Mouse (Mus musculus) urinary bladder, adult 18-20 months (tissue): ENCODE results near the gene Plekhd1.

Experiments used
- DNase-seq, 2 experiments: peaks; one replicate each; pipeline ENCODE4 v3.0.0; 2022; ENCODE audit warnings: low spot score in 2 of 2, mixed read lengths in 2 of 2

The Plekhd1 gene

DNA sequence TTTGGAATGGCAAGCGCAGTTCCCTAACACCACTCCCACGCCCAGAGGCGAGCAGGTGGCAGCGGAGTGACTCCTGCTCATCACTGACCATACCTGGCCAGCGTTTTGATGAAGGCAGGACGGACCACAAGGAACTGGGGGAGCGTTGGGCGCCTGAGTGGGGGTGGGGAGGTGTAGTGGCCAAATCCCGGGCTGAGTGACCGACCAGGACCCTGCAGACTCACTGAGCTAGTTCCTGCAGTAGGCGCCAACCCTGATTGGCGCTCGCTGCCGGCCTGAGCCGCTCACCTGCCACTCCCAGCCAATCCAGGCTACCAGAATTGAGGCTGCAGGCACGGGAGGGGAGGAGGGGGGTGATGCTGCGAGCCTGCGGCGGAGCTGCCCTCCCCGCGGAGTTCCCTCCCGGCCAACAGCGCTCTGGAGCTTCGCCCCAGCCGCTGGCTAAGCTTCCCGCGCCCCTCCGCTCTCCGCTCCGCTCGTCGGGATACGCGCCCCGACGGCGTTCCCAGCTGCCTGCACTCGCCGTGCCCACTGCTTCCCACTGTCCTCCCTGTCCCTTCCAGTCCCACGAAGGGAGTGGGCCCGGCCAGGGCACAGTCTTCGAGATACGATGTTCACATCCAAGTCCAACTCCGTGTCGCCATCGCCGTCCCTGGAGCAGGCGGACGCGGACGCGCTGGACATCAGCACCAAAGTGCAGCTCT is at the start of gene Plekhd1:
Gene Plekhd1 (plus strand): TSS at position 323 of the 704 bp plus-strand sequence.
- DNase-seq = peak; percentile 54 to 63

DNA sequence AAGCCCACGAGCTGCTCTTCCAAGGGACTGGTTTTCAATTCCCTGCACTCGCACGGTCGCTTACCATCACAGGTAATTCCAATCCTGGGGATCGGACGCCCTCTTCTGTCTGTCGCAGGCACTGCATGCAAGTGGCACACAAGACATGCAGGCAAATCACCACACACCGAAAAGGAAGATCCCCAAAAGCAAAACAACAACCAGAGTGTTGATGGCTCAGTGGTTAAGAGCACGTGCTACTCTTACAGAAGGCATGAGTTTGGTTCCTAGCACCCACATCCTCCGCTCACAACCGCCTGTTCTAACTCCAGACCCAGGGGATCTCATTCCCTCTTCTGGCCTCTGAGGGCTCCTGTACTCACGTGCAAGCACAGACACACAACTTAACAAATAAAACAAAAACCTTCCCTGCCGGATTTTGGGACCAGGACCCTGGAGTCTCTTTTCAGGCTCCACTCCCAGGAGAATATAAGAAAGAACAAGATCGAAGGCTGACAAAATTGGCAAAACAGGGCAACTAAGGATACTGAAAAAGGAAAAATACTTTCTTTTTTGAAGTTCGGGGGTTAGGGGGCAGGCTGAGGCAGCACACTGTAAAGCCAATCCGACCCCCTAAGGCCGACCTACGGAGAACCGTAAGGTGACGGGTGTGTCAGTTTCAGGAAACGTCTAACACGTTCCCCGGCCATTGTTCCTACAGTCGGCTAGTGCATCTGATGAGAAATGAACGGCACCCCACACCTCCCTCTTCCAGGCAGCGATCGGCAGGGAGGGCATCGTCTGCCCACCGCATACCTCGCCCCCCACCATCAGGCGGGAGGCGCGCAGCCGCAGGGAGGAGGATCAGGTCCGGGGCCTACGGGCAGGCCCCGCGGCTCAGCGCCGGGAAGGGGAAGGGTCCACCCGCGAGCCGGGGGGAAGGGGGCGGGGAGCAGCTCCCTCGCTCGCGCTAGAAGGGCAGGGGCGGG is 49.4 kb upstream of the Plekhd1 start:
- DNase-seq = peak in 1 of 2 experiments; percentile 23

GRCm38 (mm10) chr12:80643693-80644505 is 48.5 kb upstream of the Plekhd1 start, which contains the start of the genes Slc39a9 and Erh:
Gene Slc39a9 (plus strand): TSS chr12:80643883.
Gene Erh (minus strand): TSS chr12:80644341.
- DNase-seq = peak; percentile 84 to 90

GRCm38 (mm10) chr12:80644506-80644868 is 47.9 kb upstream of the Plekhd1 start:
- DNase-seq = no peak

GRCm38 (mm10) chr12:80646377-80646776 is 46.0 kb upstream of the Plekhd1 start:
- DNase-seq = no peak

GRCm38 (mm10) chr12:80653951-80654658 is 38.3 kb upstream of the Plekhd1 start:
- DNase-seq = peak; percentile 39 to 57

- no peak for DNase-seq
Observed at GRCm38 (mm10) chr12:80654659-80655025, 37.7 kb upstream of the Plekhd1 start.

DNA sequence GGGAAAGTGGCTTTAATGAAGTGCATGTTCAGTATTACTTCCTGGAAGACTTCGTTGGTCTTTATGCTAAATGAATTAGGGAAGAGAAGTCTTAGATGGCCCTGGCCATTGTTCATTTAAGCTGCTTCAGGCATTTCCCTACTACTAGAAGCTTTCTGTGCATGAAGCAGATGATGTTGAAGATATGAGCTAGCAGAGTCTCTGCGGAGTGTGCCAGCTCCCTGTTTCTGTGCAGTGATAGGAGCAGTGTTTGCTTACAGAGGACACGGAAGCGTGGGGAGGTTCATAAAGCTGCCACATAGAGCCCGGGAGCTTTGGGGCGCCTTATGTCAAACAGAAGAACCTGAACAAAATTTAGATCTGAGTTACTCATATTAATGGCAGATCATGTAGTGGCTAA is 33.7 kb upstream of the Plekhd1 start:
- DNase-seq = no peak

GRCm38 (mm10) chr12:80662322-80662721 is 30.1 kb upstream of the Plekhd1 start:
- DNase-seq = no peak

DNA sequence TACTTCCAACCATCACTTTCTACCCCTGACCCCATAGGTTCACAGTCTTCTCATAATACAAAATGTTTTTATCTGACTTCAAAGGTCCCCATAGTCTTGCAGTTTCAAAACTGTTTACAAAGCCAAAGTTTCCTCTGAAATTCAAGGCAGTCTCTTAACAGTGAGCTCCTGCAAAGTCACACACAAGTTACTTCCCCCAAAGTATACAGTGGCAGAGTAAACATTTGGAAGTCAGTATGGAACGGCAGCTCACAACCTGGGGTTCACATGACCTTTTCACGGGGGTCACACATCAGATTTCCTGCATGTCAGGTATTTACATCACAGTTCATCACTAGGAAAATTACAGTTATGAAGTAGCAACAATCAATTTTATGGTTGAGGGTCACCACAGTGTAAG is 28.5 kb upstream of the Plekhd1 start:
- DNase-seq = no peak

- no peak for DNase-seq
Observed at GRCm38 (mm10) chr12:80668391-80668790, 24.0 kb upstream of the Plekhd1 start.

GRCm38 (mm10) chr12:80673170-80673569 is 19.2 kb upstream of the Plekhd1 start:
- no peak for DNase-seq

DNA sequence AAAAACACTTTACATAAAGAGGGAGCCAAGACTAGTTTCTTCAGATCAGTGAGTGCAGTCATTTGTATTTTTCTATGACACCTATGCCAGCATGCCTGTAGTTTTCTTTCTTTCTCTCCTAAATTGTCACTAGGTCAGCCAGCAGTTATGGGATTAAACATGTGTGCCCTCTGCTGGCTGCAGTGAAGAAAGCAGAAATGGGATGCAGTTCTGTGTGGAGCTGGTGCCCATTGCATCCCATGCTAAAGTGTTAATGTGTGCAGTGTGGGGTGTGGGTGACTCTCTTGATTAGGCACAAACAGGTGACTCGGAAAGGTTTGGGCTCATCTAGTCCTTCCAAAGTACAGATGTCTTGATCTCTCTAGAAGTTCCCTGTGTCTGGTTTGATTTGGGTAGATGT is 11.1 kb upstream of the Plekhd1 start:
- DNase-seq = no peak

- DNase-seq = no peak
Observed at GRCm38 (mm10) chr12:80683554-80683953, 8.8 kb upstream of the Plekhd1 start.

GRCm38 (mm10) chr12:80684316-80684715 is 8.1 kb upstream of the Plekhd1 start:
- no peak for DNase-seq

GRCm38 (mm10) chr12:80687788-80688211 is 4.6 kb upstream of the Plekhd1 start:
- no peak for DNase-seq

DNA sequence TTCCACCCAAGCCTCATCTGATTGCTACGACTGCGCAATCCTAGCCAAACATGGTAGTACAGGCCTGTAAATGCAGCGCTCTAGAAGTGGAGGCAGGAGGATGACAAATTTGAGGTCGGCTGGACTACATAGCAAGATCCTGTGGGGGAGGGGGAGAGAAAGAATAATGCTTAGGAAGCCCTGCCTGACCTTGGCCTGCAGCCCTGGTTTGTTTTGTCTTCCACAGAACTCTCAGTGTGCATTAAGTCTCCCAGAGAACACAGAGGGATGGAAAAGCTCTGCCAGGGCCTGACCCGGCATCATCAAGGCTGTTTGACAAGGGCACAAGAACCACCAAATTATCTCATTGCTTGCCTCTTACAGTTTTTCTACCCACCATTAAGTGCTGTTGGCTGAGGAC is 2.7 kb upstream of the Plekhd1 start:
- DNase-seq = no peak

DNA sequence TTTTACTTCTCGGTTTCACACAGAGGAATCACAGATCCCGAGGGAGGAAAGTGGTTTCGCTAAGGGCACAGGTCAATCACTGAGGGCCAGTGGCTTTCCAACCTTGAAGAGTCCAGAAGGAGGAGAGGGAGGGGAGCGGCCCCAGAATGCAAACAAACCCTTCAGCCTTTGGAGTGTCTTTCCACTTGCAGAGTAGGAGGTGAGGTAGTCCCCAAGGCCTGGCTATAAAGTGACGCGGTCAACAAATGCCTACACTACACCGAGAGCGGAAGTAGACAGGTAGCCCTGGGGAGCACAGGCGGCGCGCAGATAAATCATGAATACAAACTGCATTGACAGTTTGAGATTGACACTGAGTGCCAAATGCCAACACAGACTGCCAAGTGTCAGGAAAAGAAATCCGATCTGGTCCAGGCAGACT is 710 bp upstream of the Plekhd1 start:
- no peak for DNase-seq

- no peak for DNase-seq
Observed at GRCm38 (mm10) chr12:80693700-80694099, 1.3 kb downstream of the Plekhd1 start.

- no peak for DNase-seq
Observed at GRCm38 (mm10) chr12:80695004-80695403, 2.6 kb downstream of the Plekhd1 start.

GRCm38 (mm10) chr12:80698526-80699143 is 6.2 kb downstream of the Plekhd1 start:
- DNase-seq = no peak
